Mouse (Mus musculus) forebrain, embryonic 11.5 days (tissue): ENCODE results near the gene Ccdc96. TPM values are rescaled to one million over a fixed set of nuclear protein-coding genes. Genes with fewer than 3 reads are reported as not detected.

ENCODE experiments used
- ATAC-seq: fragments of 200-750 bp; cut with Nextera tagmentation; replicated peaks from 2 replicates; pipeline ENCODE4 v1.8.0; 2017; ENCODE audit warnings: moderate TSS enrichment; ENCODE audit not compliant: low FRiP score
- DNase-seq: peaks from one replicate; pipeline ENCODE4 v3.0.0-alpha.2; 2017; ENCODE audit warnings: low spot score
- H3K27ac ChIP-seq: fragments of 300-500 bp; sonication (generic); 2 replicates; pipeline ENCODE4 v1.5.1; 2014; ENCODE audit warnings: low read depth, low read length
- H3K27me3 ChIP-seq: fragments of 300-500 bp; sonication (generic); 2 replicates; pipeline ENCODE4 v1.6.1; 2014; ENCODE audit warnings: mild to moderate bottlenecking, low read length, mixed read lengths; ENCODE audit not compliant: control insufficient read depth, insufficient read depth
- H3K36me3 ChIP-seq: fragments of 300-500 bp; sonication (generic); 2 replicates; pipeline ENCODE4 v1.6.1; 2014; ENCODE audit warnings: mild to moderate bottlenecking, low read length, moderate library complexity, mixed read lengths; ENCODE audit not compliant: control insufficient read depth, insufficient read depth
- H3K4me1 ChIP-seq: fragments of 300-500 bp; sonication (generic); replicated peaks from 2 replicates; pipeline ENCODE4 v1.6.1; 2014; ENCODE audit warnings: low read length, mixed read lengths; ENCODE audit not compliant: control insufficient read depth, insufficient read depth
- H3K4me2 ChIP-seq: fragments of 300-500 bp; sonication (generic); 2 replicates; pipeline ENCODE4 v1.6.1; 2014; ENCODE audit warnings: low read depth, mild to moderate bottlenecking, low read length, moderate library complexity, mixed read lengths; ENCODE audit not compliant: severe bottlenecking
- H3K4me3 ChIP-seq: fragments of 300-500 bp; sonication (generic); 2 replicates; pipeline ENCODE4 v1.5.1; 2014; ENCODE audit warnings: low read depth, low read length
- H3K9ac ChIP-seq: fragments of 300-500 bp; sonication (generic); 2 replicates; pipeline ENCODE4 v1.6.1; 2014; ENCODE audit warnings: low read length
- H3K9me3 ChIP-seq: fragments of 300-500 bp; sonication (generic); 2 replicates; pipeline ENCODE4 v1.6.1; 2016; ENCODE audit warnings: low read length, mixed read lengths; ENCODE audit not compliant: control insufficient read depth
- WGBS: fragments of 180-500 bp; shearing (Covaris S2); extraction: QIAGEN DNeasy Blood & Tissue Kit; methylation state at CpG from one replicate; pipeline ENCODE4 v1.1.7; 2014; 5-methylcytosine and 5-hydroxymethylcytosine counted together
- polyA plus RNA-seq: library from polyadenylated mRNA; unstranded; fragments of >200 nt; fragmentation: Nextera tagmentation; extraction: Ambion mirVana; gene quantifications from 2 replicates; pipeline ENCODE4 v1.2.1, GENCODE M21; 2014

Ccdc96 gene
- polyA plus RNA-seq, 1 experiment from 2014 or later: 4.2 TPM

DNA sequence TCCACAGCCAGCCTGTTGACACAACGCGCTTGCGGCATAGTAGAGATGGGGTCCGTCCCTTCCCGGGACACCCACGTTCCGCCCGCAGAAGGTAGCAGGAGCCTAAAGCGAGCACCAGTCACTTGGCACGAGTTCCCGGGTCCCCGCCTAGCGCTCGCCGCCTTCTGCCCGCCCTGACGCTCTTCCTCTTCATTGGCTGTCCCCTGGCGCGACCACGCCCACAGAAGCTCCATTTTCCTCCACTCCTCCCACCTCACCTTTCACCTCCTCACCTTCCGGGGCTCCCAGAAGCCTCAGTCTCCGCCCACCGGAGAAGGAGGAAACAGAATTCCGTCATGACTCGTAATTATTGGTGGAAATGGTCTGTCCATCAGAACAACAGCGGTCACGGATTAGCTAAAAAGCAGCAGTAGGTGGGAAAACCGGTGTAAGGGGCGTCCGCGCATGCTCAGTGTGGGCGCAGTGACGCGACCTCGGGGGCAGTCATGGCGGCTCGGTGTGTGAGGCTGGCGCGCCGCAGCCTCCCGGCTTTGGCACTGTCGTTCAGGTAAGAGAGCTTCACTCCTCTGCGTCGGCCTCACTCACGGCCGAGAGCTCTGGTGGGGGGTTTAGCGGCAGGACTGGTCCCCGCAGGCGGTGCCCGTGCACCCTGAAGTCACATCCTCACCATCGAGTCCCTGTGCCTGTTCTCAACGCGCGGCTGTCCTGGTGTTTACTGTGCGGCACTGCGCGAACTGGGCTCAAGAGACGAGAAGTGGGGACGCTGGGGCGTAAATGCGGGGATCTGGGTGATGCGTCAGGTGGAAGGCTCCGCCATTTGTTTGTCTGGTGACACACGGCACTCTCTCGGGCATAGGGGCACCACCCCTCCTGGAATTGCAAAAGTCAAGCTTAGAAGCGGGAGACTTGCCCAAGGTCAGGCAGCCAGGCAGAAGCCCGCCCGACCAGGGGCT, 19.4 kb upstream of the Ccdc96 start, which contains the start of gene Grpel1:
Grpel1 (plus strand) TSS at position 290 of the 953 bp plus-strand sequence.
- no peaks in the 10 kb centered on the region; the same call in 1 of the 2 replicates for H3K36me3 ChIP-seq
- H3K9ac ChIP-seq: peak within 1 kb of the TSS; percentile 71
- peak within 1 kb of the TSS; percentile 78 for H3K4me3 ChIP-seq
- ATAC-seq (peak; percentile 94), DNase-seq (peak; percentile 98)
- peak within 1 kb of the TSS; percentile 93 for H3K4me2 ChIP-seq
- H3K9me3 ChIP-seq: no peaks in the 10 kb centered on the region
- H3K27ac ChIP-seq: no peak within 1 kb of the TSS
- H3K4me1 ChIP-seq: peaks cover 13% of the 10 kb centered on the region; the same call in 1 of the 2 replicates
- WGBS: under 1% methylated on average over 68 of the region's 68 CpGs
- H3K27me3 ChIP-seq: peaks cover 4% of the 10 kb centered on the region; the same call in 1 of the 2 replicates

DNA sequence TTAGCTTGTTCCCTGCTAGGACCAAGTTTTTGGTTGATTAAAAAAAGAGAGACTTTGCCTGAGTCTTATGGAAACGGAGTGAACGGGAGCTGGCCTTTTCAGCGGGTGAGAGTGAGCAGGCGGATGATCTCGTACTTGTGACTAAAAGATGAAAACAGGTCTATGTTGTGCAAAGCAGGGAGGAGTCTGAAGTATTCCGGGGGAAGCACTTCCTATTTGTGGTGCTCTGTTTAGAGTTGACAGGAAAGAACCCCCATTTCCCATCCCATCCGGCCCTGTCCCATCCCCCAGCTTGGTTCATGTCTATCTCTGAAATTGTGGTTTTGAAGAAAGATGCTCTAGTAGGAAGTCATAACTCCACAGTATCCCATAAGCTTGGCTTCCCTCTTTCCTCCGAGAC, 18.5 kb upstream of the Ccdc96 start:
- no peak overlapping the region for H3K27ac ChIP-seq
- peak overlapping the region; percentile 78 for H3K4me3 ChIP-seq
- H3K9ac ChIP-seq: peak overlapping the region; percentile 71
- H3K36me3 ChIP-seq: peaks cover 4% of the 10 kb centered on the region; the same call in 1 of the 2 replicates
- peaks cover 13% of the 10 kb centered on the region; the same call in 1 of the 2 replicates for H3K4me1 ChIP-seq
- ATAC-seq (no peak), DNase-seq (no peak)
- H3K4me2 ChIP-seq: peak overlapping the region; percentile 93
- WGBS: 29% methylated on average over 8 of the region's 8 CpGs
- peaks cover 4% of the 10 kb centered on the region; the same call in 1 of the 2 replicates for H3K27me3 ChIP-seq
- H3K9me3 ChIP-seq: no peaks in the 10 kb centered on the region

DNA sequence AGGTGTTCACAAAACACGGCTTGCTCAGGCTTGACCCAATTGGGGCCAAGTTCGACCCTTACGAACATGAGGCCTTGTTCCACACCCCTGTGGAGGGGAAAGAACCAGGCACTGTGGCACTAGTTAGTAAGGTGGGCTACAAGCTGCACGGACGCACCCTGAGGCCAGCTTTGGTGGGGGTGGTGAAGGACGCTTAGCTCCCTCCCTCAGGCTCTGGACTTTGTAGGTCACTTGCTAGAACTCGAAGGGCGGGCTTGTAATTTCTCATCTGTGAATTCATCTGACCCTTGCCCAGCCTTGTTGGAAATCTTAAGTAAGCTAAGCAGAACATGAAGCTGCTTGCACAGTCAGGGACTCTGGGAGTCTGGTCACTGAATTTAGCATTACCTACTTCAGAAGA, 13.2 kb upstream of the Ccdc96 start:
- Histone ChIP-seq H3K4me3 (no peak overlapping the region), H3K27me3 (no peaks in the 10 kb centered on the region), H3K4me1 (peaks cover under 1% of the 10 kb centered on the region; the same call in 1 of the 2 replicates), H3K36me3 (peaks cover 14% of the 10 kb centered on the region), H3K27ac (no peak overlapping the region), H3K9me3 (no peaks in the 10 kb centered on the region), H3K4me2 (no peak overlapping the region), H3K9ac (no peak overlapping the region)
- ATAC-seq: no peak
- WGBS: 97% methylated on average over 8 of the region's 8 CpGs
- DNase-seq: no peak

DNA sequence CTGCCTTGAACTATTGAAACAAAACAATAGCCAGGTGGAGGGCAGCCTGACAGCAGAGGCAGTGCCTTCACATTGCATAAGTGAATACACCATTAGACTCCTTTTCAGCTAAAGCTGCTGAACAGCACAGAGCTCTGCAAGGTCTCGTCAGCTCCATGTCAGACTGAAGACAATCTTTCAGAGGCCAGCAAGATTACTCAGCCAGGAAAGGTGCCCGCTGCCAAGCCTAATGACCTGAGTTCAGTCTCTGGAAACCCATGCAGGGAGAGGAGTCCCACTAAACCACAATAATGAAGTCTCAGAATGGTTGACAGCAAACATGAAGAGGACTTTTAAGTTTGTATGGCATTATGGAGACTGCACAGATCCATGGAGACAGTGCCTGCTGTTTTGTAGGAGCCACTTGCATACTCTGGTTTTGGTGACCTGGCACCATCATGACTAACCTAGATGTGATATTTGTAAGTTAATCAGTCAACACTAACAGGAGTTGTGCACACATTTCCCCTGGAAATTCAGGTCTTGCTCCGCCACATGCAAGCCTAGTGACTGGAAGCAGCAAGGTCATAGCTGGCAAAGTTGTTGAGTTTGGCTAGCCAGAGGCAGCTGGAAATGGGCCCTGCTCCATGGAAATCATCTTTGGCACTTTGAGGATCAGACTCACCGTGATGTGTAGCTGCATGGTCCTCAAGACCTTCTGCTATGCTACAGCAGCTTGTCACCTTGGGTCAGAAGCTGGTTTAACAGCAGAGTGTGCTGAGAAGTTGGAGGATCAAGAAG, 11.3 kb upstream of the Ccdc96 start:
- WGBS: 88% methylated on average over 4 of the region's 4 CpGs

DNA sequence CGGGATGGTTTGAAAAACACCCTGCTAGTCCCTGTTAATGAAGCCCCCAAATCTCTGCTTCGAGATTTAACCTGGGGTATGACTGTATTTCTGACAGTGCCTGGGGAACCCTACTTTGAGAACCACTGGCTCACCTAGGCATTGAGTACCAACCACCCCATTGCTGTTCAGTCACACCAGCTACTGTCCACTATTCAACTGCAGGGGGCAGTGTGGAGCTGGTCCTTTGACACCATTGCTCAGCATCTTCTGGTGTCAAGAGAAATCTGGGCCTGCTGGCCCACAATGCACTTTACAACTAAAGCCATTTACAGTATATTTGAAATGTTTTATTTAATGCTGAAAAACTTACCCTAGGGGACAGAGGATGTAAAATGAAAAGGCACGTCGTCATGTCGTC, 10.1 kb upstream of the Ccdc96 start:
- 85% methylated on average over 5 of the region's 5 CpGs for WGBS
- no peak overlapping the region for H3K9ac ChIP-seq
- H3K4me2 ChIP-seq: no peak overlapping the region
- H3K4me3 ChIP-seq: no peak overlapping the region
- H3K27me3 ChIP-seq: no peaks in the 10 kb centered on the region
- no peaks in the 10 kb centered on the region for H3K4me1 ChIP-seq
- no peaks in the 10 kb centered on the region for H3K9me3 ChIP-seq
- DNase-seq (peak; percentile 84), ATAC-seq (no peak)
- peaks cover 14% of the 10 kb centered on the region for H3K36me3 ChIP-seq
- no peak overlapping the region for H3K27ac ChIP-seq

More for the DNA sequence above, 11.3 kb upstream of the Ccdc96 start:
- H3K27me3 ChIP-seq: no peaks in the 10 kb centered on the region
- no peak overlapping the region for H3K4me3 ChIP-seq
- no peak overlapping the region for H3K4me2 ChIP-seq
- H3K9me3 ChIP-seq: no peaks in the 10 kb centered on the region
- ATAC-seq: no peak
- peaks cover 14% of the 10 kb centered on the region for H3K36me3 ChIP-seq
- H3K27ac ChIP-seq: no peak overlapping the region
- DNase-seq: no peak
- H3K4me1 ChIP-seq: no peaks in the 10 kb centered on the region
- no peak overlapping the region for H3K9ac ChIP-seq

DNA sequence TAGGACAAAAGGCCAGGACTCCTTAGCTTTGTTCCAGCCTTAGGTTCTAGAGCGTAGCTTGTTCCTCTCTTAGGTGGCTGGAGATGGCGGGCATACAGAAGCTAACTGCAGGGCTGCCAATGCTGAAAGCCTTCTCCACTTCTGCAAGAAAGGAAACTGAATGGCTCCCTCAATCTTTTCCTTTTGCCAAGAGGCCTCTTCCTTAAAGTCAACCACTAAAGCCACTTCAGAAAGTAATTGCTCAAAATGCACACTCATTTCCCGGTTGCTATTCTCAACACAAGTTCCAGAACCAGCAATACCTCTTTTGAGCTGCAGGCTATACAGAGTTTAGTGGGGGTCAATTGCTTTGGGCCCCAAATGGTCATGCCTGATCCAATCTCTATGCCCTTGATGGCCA, 6.9 kb upstream of the Ccdc96 start:
- no peaks in the 10 kb centered on the region; the same call in 1 of the 2 replicates for H3K36me3 ChIP-seq
- DNase-seq: no peak
- no peak for ATAC-seq

DNA sequence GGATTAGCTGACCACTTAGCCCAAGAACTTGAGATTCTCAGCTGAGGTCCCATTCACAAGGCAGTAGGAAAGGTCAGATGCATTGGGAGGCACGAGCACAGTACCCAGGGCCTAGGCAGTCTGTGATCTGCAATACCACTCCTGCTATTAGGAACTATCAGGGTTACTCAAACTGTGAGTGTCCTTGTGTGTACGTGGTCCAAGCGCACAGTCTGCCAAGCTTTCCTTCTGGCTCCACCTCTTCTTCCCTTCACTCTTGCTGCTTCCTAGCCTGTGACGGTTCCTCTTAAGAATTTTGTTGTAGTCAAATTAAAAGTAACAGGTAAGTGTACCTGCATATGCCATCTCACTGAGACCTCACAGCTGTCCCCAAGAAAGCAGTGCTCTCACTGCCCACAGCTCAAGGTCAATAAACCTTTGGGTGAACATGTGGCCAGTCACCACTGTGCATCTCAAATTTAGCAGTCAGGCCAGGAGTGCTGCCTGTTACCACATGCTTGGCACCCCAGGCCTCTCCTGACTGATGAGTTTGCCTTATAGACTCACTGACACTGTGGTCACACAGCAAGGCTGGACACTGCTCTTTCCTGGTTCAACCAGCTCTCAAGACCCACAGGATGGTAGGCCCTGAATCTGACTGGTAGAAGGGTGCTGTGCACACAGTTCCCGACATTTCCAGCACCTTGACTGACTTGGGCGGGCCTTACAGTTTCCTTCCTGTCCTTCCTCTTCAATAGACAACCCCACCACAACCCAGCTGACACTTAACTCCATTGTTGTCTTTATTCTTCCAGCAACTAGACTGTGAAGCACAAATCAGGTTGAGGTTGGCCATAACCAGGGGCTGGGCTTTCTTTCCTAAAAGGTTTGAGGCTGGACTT, 5.6 kb upstream of the Ccdc96 start:
- Histone ChIP-seq H3K4me1 (peaks cover 6% of the 10 kb centered on the region; the same call in 1 of the 2 replicates), H3K36me3 (no peaks in the 10 kb centered on the region; the same call in 1 of the 2 replicates), H3K9ac (no peak overlapping the region), H3K27ac (no peak overlapping the region), H3K27me3 (no peaks in the 10 kb centered on the region), H3K9me3 (no peaks in the 10 kb centered on the region), H3K4me3 (no peak overlapping the region), H3K4me2 (no peak overlapping the region)
- DNase-seq (no peak), ATAC-seq (no peak)
- WGBS: 89% methylated on average over 6 of the region's 6 CpGs

More for the DNA sequence above, 6.9 kb upstream of the Ccdc96 start:
- Histone ChIP-seq H3K27ac (no peak overlapping the region), H3K4me3 (no peak overlapping the region), H3K9ac (no peak overlapping the region), H3K27me3 (no peaks in the 10 kb centered on the region), H3K4me1 (peaks cover 2% of the 10 kb centered on the region; the same call in 1 of the 2 replicates), H3K9me3 (no peaks in the 10 kb centered on the region), H3K4me2 (no peak overlapping the region)
- WGBS: 94% methylated on average over 3 of the region's 3 CpGs
